Mouse (Mus musculus) ovary, postnatal 10 days (tissue): ENCODE results near the gene Ikzf1.

ENCODE experiments used
- DNase-seq: peaks from one replicate; pipeline ENCODE4 v3.0.0; 2022; ENCODE audit warnings: low spot score

Ikzf1 gene

GRCm38 (mm10) chr11:11684930-11685852 lies at the start of gene Ikzf1:
Gene Ikzf1 (plus strand): TSS chr11:11685003.
- DNase-seq: no peak

- DNase-seq: no peak
Measured at GRCm38 (mm10) chr11:11644303-11644702, 40.5 kb upstream of the Ikzf1 start.

GRCm38 (mm10) chr11:11656388-11656787 lies 28.4 kb upstream of the Ikzf1 start:
- DNase-seq: no peak

GRCm38 (mm10) chr11:11656995-11657530 lies 27.7 kb upstream of the Ikzf1 start:
- no peak for DNase-seq

- no peak for DNase-seq
Measured at GRCm38 (mm10) chr11:11657634-11658033, 27.2 kb upstream of the Ikzf1 start.

- no peak for DNase-seq
Measured at GRCm38 (mm10) chr11:11658834-11659233, 26.0 kb upstream of the Ikzf1 start.

GRCm38 (mm10) chr11:11660651-11661050 lies 24.2 kb upstream of the Ikzf1 start:
- DNase-seq: no peak

GRCm38 (mm10) chr11:11667254-11667921 lies 17.4 kb upstream of the Ikzf1 start:
- DNase-seq: no peak

- DNase-seq: no peak
Measured at GRCm38 (mm10) chr11:11667922-11668290, 16.9 kb upstream of the Ikzf1 start.

GRCm38 (mm10) chr11:11672974-11673373 lies 11.8 kb upstream of the Ikzf1 start:
- DNase-seq: no peak

- no peak for DNase-seq
Measured at GRCm38 (mm10) chr11:11675063-11675462, 9.7 kb upstream of the Ikzf1 start.

- DNase-seq: no peak
Measured at GRCm38 (mm10) chr11:11676068-11676741, 8.6 kb upstream of the Ikzf1 start.

- no peak for DNase-seq
Measured at GRCm38 (mm10) chr11:11677165-11677564, 7.6 kb upstream of the Ikzf1 start.

GRCm38 (mm10) chr11:11678972-11679371 lies 5.8 kb upstream of the Ikzf1 start:
- no peak for DNase-seq

- no peak for DNase-seq
Measured at GRCm38 (mm10) chr11:11684056-11684929, 510 bp upstream of the Ikzf1 start.

GRCm38 (mm10) chr11:11685853-11686395 lies 1.1 kb downstream of the Ikzf1 start:
- peak; percentile 33 for DNase-seq

- no peak for DNase-seq
Measured at GRCm38 (mm10) chr11:11686569-11687051, 1.8 kb downstream of the Ikzf1 start.

- DNase-seq: no peak
Measured at GRCm38 (mm10) chr11:11687551-11688185, 2.9 kb downstream of the Ikzf1 start.

- no peak for DNase-seq
Measured at GRCm38 (mm10) chr11:11688766-11689330, 4.0 kb downstream of the Ikzf1 start.

GRCm38 (mm10) chr11:11689701-11690058 lies 4.9 kb downstream of the Ikzf1 start:
- no peak for DNase-seq
